Mouse (Mus musculus) kidney, postnatal 14 days (tissue): Measurements from ENCODE around the gene Mdh1.
"Not testable (repeated sequence)": the region's sequence is repeated elsewhere in the genome, so short reads cannot be mapped to it uniquely, and the experiment has no call there.

ENCODE experiments used
- DNase-seq: peaks from one replicate; pipeline ENCODE4 v3.0.0; 2022; ENCODE audit warnings: mixed read lengths

Mdh1 gene

DNA sequence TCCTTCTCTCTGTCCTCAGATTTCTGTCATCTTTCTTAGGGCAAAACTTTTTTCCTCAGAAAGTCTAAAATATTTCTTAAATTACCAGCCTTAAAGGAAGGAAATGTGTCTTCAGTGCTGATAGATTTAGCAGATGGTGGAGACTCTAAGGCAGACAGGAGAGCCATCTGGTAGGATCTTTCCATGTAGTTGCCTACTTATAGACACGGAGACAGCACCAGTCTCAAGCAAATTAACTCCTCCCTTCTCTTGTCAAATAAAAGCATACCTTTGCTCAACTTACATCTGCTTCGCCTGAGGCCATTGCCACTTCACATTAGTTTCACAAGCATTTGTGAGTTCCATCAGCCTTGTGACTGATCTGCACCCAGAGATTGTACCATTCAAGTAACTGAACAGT is 27.1 kb downstream of the Mdh1 start:
- DNase-seq = no peak

DNA sequence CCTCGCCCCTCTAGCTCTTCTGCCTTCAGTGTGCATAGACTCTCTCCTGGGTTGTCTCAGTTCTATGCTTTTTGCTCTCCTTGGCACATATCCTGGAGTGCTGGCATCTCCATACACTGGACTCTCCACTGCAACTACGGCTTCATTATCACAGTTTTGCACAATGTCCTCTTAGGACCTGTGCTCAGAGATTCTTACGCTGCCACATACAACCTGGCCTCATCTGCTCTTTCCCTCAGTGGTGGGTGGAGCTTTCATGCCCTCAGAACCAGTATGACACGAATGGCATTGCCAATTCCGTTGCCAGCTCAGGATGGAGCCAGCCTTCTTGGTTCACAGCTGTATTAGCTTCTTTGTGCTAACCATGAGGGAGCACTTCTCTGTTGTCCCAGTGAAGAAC is 29.4 kb downstream of the Mdh1 start:
- no peak for DNase-seq

DNA sequence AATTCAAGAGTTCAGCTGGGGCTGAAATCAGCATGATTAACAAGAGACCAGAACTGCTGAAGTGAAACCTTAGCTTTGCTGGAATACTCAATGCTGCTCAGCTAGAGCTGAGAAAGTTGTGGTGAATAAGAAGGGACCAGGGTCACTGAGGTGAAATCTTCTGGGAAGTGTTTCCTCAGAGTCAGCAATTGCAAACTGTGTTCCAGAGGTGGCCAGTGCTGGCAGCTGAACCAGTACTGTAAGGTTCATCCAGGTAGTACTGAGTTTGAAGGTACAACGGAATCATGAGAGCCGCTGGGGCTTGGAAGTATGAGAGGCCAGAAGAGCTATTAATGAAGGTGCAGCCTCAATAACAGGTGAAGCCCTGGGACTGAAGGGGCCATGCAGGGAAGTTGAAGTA is 31.5 kb downstream of the Mdh1 start:
- no peak for DNase-seq

DNA sequence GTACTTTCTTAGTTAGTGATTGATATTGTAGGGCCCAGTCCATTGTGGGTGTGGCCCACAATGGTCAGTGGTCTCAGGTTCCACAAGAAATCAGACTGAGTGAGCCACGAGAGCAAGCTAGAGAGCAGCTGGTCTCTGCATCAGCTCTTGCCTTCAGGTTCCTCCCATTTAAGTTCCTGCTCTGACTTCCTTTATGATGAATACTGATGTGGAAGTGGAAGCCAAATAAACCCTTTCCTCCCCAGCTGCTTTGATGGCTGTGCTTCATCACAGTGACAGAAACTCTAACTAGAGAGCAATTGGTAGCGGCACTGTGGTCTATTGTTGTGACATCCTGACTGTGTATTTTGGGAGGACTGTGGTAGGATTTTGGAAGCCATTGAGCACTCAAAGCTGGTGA is 32.1 kb downstream of the Mdh1 start:
- no peak for DNase-seq

DNA sequence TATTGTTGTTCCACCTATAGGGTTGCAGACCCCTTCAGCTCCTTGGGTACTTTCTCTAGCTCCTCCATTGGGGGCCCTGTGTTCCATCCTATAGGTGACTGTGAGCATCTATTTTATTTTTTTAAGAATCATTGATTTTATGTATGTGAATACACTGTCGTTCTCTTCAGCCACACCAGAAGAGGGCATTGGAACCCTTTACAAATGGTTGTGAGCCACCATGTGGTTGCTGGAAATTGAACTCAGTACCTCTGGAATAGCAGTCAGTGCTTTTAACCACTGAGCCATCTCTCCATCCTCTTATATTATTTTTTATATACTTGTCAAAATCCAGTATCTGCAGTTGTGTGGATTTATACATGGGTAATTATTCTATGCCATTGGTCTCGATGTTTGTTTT is 41.3 kb downstream of the Mdh1 start:
- DNase-seq = not testable (repeated sequence)

DNA sequence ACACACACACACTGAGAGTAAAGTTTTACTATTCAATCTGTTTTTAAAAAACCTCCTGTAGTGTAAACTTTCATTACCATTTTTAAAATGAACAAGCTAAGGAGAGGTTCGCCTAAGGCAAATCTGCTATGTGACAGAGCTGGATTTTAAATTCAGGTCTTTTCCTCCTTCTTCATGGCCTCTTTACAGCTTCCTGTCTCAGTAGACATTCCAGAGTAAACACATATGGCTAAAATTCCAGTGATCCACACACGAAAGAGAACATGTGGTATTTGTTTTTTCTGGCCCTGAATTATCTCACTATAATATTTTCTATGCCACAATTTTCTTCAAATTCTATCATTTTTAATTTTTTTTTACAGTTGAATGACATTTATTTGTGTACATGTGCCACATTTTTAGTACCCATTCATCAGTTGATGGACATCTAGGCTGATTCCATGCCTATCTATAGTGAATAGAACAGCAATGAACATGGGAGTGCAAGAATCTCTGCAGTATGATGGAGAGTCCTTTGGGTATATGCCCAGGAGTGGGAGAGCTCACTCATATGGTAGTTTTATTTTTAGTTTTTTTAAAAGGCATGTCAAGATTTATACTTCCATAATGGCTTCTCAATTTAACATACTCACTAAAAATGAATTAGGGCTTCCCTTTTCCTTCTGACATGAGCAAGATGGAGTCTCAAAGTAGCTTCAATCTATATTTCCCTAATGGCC is 43.3 kb downstream of the Mdh1 start:
- DNase-seq = no peak

DNA sequence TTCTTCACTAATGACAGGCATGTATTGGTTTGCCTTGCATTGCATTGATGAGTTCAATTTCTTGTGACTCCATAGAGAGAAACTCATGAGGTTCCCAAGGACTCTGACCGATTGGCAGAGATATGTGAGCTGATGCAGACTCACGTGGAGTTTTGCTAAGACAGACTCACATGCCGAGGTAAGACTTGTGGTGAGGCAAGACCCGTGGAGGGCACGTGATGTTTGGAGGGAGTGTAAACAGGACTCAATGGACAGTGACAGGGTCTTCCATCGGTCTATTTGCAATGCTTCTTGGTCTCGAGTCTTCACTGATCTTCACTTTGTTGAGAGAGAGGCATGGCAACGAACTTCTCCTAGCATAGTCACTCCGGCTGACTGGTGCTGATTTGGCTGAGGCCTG is 54.4 kb downstream of the Mdh1 start:
- DNase-seq = peak; percentile 10

DNA sequence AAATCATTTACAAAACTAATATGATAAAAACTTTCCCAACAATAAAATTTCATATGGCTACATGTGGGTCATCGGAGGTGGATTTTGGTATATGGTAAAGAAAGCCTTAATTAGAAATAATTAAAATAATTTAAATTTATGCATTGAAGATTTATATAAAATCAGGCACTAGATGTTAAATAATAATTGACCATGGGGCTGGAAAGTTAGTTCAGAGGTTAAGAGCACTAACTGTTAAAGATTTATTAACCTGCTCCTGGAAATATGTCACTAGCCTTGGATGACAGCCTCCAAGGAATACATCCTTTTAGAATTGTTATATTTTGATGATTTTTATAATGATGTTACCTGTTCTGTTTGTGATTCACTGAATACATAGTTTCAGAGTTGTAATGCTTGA is 55.8 kb downstream of the Mdh1 start:
- peak; percentile 4 for DNase-seq

DNA sequence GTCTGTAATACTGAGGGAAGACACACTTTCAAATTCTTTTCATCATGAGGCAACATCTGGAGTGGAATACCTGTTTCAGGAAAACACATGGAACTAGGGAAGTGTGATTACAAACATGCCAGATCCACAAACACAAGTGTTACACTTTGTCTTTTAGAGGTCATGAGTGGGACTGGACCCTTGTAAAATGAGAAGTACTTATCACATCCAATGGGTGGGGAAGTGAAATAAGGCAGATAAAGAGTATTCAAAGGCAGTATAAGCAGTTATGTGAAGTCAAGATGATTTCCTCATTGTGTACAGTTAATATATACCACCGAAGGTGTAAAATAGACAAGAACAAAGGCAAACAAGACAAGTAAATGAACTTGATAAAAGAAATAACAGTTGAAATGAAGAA is 61.6 kb downstream of the Mdh1 start:
- DNase-seq = not testable (repeated sequence)

DNA sequence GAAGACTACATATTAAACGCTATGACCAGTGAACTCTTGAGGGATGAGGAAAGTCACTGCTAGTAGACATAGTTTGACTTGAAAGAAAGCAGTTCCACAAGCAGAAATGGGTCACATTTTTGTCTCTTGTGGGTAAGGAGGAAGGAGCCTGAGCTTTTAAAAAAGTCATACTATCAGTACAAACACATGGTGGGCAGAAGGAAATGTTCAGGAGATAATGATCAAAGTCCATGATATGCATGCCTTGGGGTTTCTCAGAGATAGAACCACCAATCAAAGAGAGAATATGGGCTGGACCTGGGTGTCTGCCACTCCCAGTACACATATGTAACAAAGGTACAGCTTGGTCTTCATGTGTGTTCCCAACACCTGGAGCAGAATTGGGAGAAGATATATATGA is 63.5 kb downstream of the Mdh1 start:
- not testable (repeated sequence) for DNase-seq

DNA sequence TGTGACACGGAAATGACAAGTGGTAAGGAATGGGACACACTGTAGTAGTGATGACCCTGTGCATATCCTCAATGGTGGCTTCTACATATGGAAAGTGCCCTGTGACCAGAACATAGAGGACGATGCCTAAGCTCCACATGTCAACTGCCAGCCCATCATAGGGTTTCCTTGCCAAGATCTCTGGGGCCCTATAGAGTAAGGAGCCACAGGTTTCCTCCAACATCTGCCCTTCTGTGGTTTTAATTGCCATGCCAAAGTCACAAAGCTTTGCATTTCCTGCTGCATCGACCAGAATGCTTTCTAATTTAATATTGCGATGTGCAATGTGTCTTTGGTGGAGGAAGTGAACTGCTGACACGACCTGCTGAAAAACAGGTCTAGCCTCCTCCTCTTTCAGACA is 65.1 kb downstream of the Mdh1 start:
- not testable (repeated sequence) for DNase-seq
